Mouse (Mus musculus) hindbrain, embryonic 10.5 days (tissue): ENCODE measurements around the gene Ebf4. TPM values are rescaled to one million over a fixed set of nuclear protein-coding genes. Genes with fewer than 3 reads are reported as not detected.

ENCODE experiments used
- DNase-seq: peaks from one replicate; pipeline ENCODE4 v3.0.0-alpha.2; 2017; ENCODE audit warnings: low spot score
- H3K27ac ChIP-seq: fragments of 300-500 bp; sonication (generic); 2 replicates; pipeline ENCODE4 v1.5.1; 2016; ENCODE audit warnings: mild to moderate bottlenecking, moderate library complexity
- H3K27me3 ChIP-seq: fragments of 300-500 bp; sonication (generic); 2 replicates; pipeline ENCODE4 v1.6.1; 2016; ENCODE audit warnings: mild to moderate bottlenecking; ENCODE audit not compliant: poor library complexity, insufficient read depth, severe bottlenecking
- H3K36me3 ChIP-seq: fragments of 300-500 bp; sonication (generic); 2 replicates; pipeline ENCODE4 v1.6.1; 2016; ENCODE audit warnings: mild to moderate bottlenecking, moderate library complexity
- H3K4me1 ChIP-seq: fragments of 300-500 bp; sonication (generic); replicated peaks from 2 replicates; pipeline ENCODE4 v1.6.1; 2016; ENCODE audit warnings: mild to moderate bottlenecking
- H3K4me3 ChIP-seq: fragments of 300-500 bp; sonication (generic); 2 replicates; pipeline ENCODE4 v1.5.1; 2016; ENCODE audit warnings: mild to moderate bottlenecking, moderate library complexity
- H3K9me3 ChIP-seq: fragments of 300-500 bp; sonication (generic); 2 replicates; pipeline ENCODE4 v1.6.1; 2016; ENCODE audit warnings: mild to moderate bottlenecking, moderate library complexity
- WGBS: fragments of 180-500 bp; shearing (Covaris S2); methylation state at CpG from one replicate; pipeline ENCODE4 v1.1.7; 2016; 5-methylcytosine and 5-hydroxymethylcytosine counted together
- polyA plus RNA-seq: library from polyadenylated mRNA; unstranded; fragments of >200 nt; fragmentation: Nextera tagmentation; extraction: Ambion mirVana; gene quantifications from 2 replicates; pipeline ENCODE4 v1.2.1, GENCODE M21; 2016

The Ebf4 gene
- polyA plus RNA-seq, 1 experiment from 2014 or later = 0.95 TPM

GRCm38 (mm10) chr2:130279600-130280091, 15.3 kb upstream of the Ebf4 start:
- Histone ChIP-seq H3K4me3 (no peak overlapping the region), H3K36me3 (peaks cover 67% of the 10 kb centered on the region), H3K27me3 (no peaks in the 10 kb centered on the region), H3K4me1 (peaks cover 32% of the 10 kb centered on the region), H3K9me3 (no peaks in the 10 kb centered on the region), H3K27ac (no peak overlapping the region)
- no peak for DNase-seq
- WGBS = 47% methylated on average over 8 of the region's 8 CpGs

DNA sequence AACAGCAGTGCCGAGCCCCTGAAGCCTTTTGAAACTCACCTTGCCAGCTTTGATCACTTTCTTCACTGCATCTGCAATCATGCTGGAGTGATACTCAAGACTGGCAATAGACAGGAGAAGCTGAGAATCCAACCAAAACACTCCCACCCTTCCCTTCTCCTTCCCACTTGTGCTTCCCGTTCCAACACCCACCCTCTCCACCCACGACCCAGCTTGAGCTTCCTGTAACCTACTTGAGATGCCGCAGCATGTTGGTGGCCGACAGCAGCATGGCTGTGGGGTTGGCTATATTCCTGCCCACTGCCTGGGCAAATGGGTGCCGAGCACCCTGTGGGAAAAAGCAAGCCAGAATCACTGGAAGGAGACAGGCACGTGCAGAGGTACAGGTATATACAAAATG, 14.7 kb upstream of the Ebf4 start:
- WGBS = 74% methylated on average over 7 of the region's 7 CpGs
- no peak for DNase-seq
- Histone ChIP-seq H3K27me3 (no peaks in the 10 kb centered on the region), H3K36me3 (peaks cover 65% of the 10 kb centered on the region), H3K4me1 (peaks cover 35% of the 10 kb centered on the region), H3K4me3 (no peak overlapping the region), H3K9me3 (no peaks in the 10 kb centered on the region), H3K27ac (no peak overlapping the region)

GRCm38 (mm10) chr2:130280818-130281217, 14.2 kb upstream of the Ebf4 start:
- H3K4me3 ChIP-seq = no peak overlapping the region
- peaks cover 35% of the 10 kb centered on the region for H3K4me1 ChIP-seq
- H3K36me3 ChIP-seq = peaks cover 63% of the 10 kb centered on the region
- no peak for DNase-seq
- H3K9me3 ChIP-seq = no peaks in the 10 kb centered on the region
- H3K27ac ChIP-seq = no peak overlapping the region
- 88% methylated on average over 4 of the region's 4 CpGs for WGBS
- H3K27me3 ChIP-seq = no peaks in the 10 kb centered on the region

DNA sequence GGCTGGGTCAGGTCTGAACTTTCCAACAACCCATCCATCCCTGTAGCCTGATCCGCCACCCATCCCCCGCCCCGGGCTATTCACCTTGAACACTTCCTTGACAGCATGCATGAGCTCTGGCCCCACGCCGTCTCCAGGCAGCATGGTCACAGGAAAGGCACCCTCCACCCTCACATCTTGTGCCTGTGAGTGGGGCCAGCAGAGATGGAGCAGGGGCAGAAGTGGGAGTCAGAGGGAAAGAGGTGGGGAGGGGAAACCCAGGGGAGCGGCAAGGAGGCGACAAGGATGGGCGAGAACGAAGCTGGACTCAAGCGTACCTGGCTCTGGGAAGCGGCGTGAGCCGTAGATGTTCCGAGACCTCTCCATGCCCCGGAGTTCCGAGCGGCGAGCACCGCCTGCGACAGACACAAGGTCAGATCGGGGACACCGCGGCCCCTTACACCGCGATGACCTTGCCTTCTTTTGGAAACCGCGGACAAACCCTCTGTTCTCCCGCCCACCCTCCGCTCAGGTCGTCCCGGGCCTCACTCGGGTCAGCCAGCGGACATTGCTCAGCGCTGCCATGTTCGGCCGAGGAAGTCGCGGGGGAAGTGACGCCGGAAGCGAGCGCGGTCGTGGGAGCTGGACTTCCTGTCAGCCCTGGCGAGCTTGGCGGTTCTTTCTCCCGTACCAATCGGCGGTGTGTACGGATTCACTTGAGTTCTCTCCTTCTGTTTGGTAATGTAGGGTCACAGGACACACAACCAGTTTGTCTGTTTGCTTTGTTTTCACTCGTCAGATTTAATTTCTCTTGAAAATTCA, 10.9 kb upstream of the Ebf4 start, which contains the start of gene Idh3b:
Gene Idh3b, minus strand, starts transcription at position 694 of the 801 bp plus-strand sequence.
- no peaks in the 10 kb centered on the region for H3K27me3 ChIP-seq
- H3K36me3 ChIP-seq = peaks cover 33% of the 10 kb centered on the region
- H3K27ac ChIP-seq = peak within 1 kb of the TSS; percentile 87
- 1% methylated on average over 51 of the region's 51 CpGs for WGBS
- H3K4me1 ChIP-seq = peaks cover 21% of the 10 kb centered on the region
- peak; percentile 89 for DNase-seq
- peak within 1 kb of the TSS; percentile 96 for H3K4me3 ChIP-seq
- H3K9me3 ChIP-seq = no peaks in the 10 kb centered on the region

GRCm38 (mm10) chr2:130289086-130289485, 5.9 kb upstream of the Ebf4 start:
- Histone ChIP-seq H3K36me3 (peaks cover 5% of the 10 kb centered on the region; the same call in 1 of the 2 replicates), H3K27me3 (peaks cover 15% of the 10 kb centered on the region), H3K4me1 (peaks cover 36% of the 10 kb centered on the region), H3K27ac (no peak overlapping the region), H3K4me3 (no peak overlapping the region), H3K9me3 (no peaks in the 10 kb centered on the region)
- WGBS = 72% methylated on average over 4 of the region's 4 CpGs
- DNase-seq = no peak

DNA sequence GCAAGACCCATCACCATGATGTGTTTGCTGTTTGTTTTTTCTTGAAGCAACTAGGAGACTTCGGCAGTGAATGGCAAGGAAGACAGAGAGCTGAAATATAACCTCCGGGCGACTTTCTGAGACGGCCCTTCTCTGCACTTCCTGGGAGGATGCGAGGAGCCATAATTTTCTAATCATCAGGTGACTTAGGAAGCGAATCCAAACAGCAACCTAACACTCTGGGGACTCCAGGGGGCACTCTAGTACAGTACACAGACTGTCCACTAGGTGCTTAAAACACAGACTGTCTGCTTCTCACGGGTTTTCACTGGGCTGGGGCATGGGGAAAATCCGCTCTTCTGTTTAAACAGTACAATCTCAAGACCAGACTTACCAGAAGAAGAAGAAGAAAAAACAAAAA, 3.5 kb upstream of the Ebf4 start:
- Histone ChIP-seq H3K27ac (no peak overlapping the region), H3K4me3 (0 out of 2 replicates have a peak overlapping the region, but pooled peaks have one; percentile 16), H3K4me1 (peaks cover 47% of the 10 kb centered on the region), H3K27me3 (peaks cover 35% of the 10 kb centered on the region), H3K36me3 (no peaks in the 10 kb centered on the region), H3K9me3 (no peaks in the 10 kb centered on the region)
- 24% methylated on average over 8 of the region's 8 CpGs for WGBS
- DNase-seq = peak; percentile 59

GRCm38 (mm10) chr2:130293009-130293408, 2.0 kb upstream of the Ebf4 start:
- no peaks in the 10 kb centered on the region for H3K9me3 ChIP-seq
- H3K4me3 ChIP-seq = peak overlapping the region; percentile 74; the same call in 1 of the 2 replicates
- no peak for DNase-seq
- H3K27me3 ChIP-seq = peaks cover 51% of the 10 kb centered on the region
- H3K36me3 ChIP-seq = peaks cover 4% of the 10 kb centered on the region; the same call in 1 of the 2 replicates
- H3K4me1 ChIP-seq = peaks cover 52% of the 10 kb centered on the region
- no peak overlapping the region for H3K27ac ChIP-seq
- 45% methylated on average over 3 of the region's 3 CpGs for WGBS

GRCm38 (mm10) chr2:130293486-130293885, 1.5 kb upstream of the Ebf4 start:
- peaks cover 8% of the 10 kb centered on the region; the same call in 1 of the 2 replicates for H3K36me3 ChIP-seq
- peaks cover 55% of the 10 kb centered on the region for H3K27me3 ChIP-seq
- peaks cover 52% of the 10 kb centered on the region for H3K4me1 ChIP-seq

DNA sequence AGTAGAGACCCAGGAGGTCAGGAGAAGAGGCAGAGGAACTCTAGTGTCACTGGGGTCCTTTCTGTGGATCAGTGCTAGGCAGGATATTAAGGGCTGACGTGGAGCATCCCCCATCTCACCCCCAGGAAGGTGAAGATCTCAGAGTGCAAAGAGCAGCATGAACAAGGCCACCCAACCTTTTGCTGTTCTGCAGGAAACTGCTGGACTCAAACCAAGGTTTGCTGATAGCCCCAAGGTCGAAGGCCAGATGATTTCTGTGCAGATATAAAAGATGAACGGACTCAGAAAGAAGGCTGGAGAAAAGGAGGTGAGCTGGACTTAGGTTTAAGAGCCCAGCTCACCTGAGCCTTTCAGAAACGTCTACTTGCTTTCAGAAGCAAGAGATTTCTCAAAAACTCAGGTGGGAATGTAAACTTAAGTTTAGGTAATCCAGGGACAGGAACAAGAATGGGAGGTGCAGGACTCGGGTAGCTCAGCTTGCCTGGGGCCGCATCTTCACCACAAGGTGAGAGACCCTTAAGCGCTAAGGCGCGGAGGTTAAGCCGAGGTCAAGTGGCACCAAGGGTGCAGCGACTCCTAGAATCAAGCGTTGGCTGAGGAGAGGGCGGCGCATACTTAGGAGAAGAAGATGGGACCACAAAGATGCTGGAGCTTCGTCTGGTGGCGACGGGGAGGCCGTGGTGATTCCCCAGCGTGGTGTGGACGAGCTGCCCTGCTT, 592 bp upstream of the Ebf4 start:
- peaks cover 58% of the 10 kb centered on the region for H3K27me3 ChIP-seq

More at GRCm38 (mm10) chr2:130293486-130293885, 1.5 kb upstream of the Ebf4 start:
- peak overlapping the region; percentile 74; the same call in 1 of the 2 replicates for H3K4me3 ChIP-seq
- H3K27ac ChIP-seq = peak overlapping the region; percentile 9; the same call in 1 of the 2 replicates
- DNase-seq = peak; percentile 44
- 2% methylated on average over 4 of the region's 4 CpGs for WGBS
- no peaks in the 10 kb centered on the region for H3K9me3 ChIP-seq

DNA sequence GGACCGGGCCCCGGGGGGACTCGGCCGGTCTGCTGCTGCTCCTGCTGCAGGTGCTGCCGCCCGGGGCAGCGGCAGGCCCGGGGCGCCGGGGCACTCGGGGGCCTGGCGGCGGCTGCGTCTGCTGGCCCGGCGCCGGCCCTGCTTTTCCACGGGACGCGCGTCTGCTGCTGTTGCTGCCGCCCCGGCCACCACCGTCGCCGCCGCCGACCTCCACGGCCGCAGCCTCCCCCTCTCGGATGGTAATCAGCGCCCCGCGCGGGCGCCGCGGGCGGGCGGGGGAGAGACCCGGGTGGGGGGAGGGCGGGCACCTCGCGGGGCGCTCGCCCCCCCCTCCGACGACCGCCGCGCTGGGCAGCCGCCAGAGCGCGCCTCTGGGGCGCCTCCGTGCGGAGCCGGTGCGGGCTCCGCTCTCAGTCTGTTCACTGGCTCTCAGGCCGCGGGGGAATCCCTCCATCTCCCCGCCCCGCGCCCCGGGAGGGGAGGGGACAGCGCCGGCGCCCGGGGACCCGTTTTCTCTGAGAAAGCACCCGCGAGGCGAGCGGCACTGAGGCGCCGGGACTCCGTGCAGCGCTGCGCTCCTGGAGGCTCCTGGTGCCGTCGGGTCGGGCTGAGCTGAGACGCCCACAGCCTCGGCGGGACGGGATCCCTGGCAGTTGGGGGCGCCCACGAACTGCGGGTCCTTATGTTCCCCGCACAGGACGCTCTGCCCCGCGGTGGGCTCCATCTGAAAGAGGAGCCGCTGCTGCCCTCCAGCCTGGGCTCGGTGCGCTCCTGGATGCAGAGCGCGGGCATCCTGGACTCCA, 563 bp downstream of the Ebf4 start:
- peak overlapping the region; percentile 74 for H3K4me3 ChIP-seq
- peaks cover 58% of the 10 kb centered on the region for H3K27me3 ChIP-seq
- no peaks in the 10 kb centered on the region for H3K9me3 ChIP-seq
- H3K27ac ChIP-seq = peak overlapping the region; percentile 91
- H3K36me3 ChIP-seq = peaks cover 22% of the 10 kb centered on the region
- peaks cover 52% of the 10 kb centered on the region for H3K4me1 ChIP-seq
- WGBS = under 1% methylated on average over 84 of the region's 99 CpGs
- DNase-seq = peak; percentile 67

More for the DNA sequence above, 592 bp upstream of the Ebf4 start:
- WGBS = 8% methylated on average over 20 of the region's 20 CpGs
- Histone ChIP-seq H3K36me3 (peaks cover 15% of the 10 kb centered on the region; the same call in 1 of the 2 replicates), H3K4me1 (peaks cover 52% of the 10 kb centered on the region), H3K27ac (peak overlapping the region; percentile 91), H3K4me3 (peak overlapping the region; percentile 74), H3K9me3 (no peaks in the 10 kb centered on the region)
- DNase-seq = no peak

GRCm38 (mm10) chr2:130296134-130296745, 1.3 kb downstream of the Ebf4 start:
- Histone ChIP-seq H3K27ac (peak overlapping the region; percentile 91), H3K4me1 (peaks cover 49% of the 10 kb centered on the region), H3K36me3 (peaks cover 27% of the 10 kb centered on the region), H3K4me3 (peak overlapping the region; percentile 74), H3K9me3 (no peaks in the 10 kb centered on the region), H3K27me3 (peaks cover 58% of the 10 kb centered on the region)
- no peak for DNase-seq
- WGBS = 4% methylated on average over 20 of the region's 20 CpGs

- no peak for DNase-seq
Measured at GRCm38 (mm10) chr2:130297580-130297979, 2.6 kb downstream of the Ebf4 start.

More at GRCm38 (mm10) chr2:130297580-130297979, 2.6 kb downstream of the Ebf4 start:
- no peak overlapping the region for H3K4me3 ChIP-seq
- H3K4me1 ChIP-seq = peaks cover 42% of the 10 kb centered on the region
- WGBS = 78% methylated on average over 9 of the region's 9 CpGs
- peaks cover 27% of the 10 kb centered on the region for H3K36me3 ChIP-seq
- H3K9me3 ChIP-seq = no peaks in the 10 kb centered on the region
- no peak overlapping the region for H3K27ac ChIP-seq
- peaks cover 55% of the 10 kb centered on the region for H3K27me3 ChIP-seq
